Mouse (Mus musculus) gastrocnemius, postnatal 10 days (tissue): ENCODE measurements around the gene 1810062G17Rik. TPM values are rescaled to one million over a fixed set of nuclear protein-coding genes. Genes with fewer than 3 reads are reported as not detected.
A peak's percentile ranks its signal among the peaks of the same experiment; 100 is the strongest.

Experiments used
- DNase-seq: peaks from one replicate; pipeline ENCODE4 v3.0.0; 2021; ENCODE audit warnings: mixed read lengths
- total RNA-seq, 2 experiments: library from RNA; stranded (reverse); gene quantifications; 2 replicates each; pipeline ENCODE4 v1.2.3; 2021

The 1810062G17Rik gene
- total RNA-seq, 2 experiments from 2014 or later, result 0.59 to 1.1 TPM

- no peak for DNase-seq
These were observed 771 bp downstream of the 1810062G17Rik start for GRCm38 (mm10) chr3:36476261-36477155.

DNA sequence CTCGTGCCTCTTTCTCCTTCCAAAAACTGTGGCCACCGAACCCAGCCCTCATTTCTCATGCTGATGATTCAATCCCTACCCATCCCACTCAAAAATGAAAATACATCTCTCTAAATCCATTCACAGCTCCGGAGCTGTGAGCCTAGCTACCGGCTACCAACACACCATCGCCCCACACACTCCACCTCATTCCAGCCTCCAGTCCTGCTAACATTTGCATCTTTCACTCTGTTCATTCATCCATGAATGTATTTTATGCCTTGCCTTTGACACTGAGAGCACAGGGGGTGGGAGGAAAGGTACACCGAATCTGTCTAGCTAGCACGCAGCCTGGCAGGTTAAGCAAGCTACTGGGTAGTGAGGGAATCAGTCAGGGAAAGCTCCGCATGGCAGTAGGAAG lies 3.0 kb downstream of the 1810062G17Rik start:
- no peak for DNase-seq

- DNase-seq, result no peak
These were observed 4.7 kb downstream of the 1810062G17Rik start for GRCm38 (mm10) chr3:36480486-36480885.

DNA sequence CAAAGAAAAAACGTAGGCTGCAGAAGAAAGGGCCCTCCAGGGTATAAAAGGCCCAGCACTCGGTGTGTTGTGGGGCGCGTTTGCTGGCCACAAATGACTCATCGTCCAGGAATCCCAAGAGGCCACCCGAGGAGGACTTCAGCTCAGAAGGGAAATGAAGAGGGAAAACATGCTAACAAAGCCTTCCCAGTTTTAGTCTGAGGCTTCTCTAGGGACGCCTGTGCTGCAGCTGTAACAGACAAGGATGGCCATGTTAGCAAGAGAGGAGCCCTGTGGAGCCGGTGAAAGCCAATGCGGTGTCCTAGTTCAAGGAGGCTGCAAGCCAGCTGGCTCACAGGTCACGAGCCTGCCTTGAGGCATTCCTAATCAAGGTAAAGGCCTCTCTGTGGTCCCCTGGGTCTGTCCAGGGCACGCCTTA lies 6.0 kb downstream of the 1810062G17Rik start:
- DNase-seq, result peak; percentile 50

DNA sequence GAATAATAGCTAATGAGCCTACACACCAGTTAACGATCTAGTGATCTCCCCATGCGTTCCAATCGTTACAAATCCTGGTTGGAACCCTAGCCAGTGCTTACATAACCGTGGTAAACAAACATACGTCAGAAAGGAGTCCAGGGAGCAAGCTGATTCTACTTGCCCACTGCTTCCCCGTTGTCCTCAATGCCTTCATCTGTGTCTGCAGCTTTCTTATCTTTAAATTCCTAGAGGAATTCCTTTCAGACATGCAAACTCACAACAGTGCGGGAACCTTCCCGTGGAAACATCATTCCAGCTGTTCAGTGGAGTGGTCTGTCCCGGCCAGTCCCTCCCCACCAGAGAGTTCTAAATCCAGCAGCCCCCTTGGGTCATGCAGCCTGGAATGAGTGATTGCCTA lies 7.2 kb downstream of the 1810062G17Rik start:
- no peak for DNase-seq

DNA sequence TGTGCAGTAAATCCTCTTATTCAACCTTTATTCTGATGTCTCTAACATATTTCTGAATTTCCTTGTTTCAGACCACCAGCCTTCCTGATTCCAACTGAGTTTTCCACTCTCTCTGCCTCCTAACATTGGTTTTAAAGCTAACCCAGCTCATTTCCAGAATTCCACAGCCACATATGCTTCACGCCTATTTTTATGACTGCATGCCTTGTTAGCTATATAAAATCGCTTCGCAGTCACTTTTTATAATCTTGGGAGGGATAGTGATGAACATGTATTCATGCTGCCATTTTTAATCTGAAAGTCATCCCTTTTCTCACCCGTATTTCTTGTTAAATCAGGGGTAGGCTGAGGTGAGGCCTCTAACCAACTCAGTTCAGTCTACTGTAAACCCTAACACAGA lies 8.6 kb downstream of the 1810062G17Rik start:
- DNase-seq, result no peak

DNA sequence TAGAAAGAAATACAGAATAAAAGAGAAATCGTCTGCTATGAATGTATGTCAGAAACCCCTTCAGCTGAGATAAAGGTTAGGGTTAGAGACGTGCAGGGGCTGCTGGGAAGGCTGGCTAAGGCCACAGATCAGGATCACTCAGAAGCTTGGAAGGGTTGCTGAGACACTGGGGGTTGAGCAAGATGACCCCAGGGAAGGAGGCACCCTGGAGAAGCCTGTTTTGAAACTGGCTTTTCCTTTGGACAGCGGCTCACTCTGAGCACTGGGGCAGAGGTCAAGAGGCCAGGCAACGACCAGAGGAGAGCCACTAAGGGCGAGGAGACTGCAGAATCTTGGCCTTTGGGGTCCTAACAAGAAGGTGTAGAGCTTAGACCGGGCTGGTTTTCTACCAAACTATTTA lies 10.4 kb downstream of the 1810062G17Rik start:
- no peak for DNase-seq

- no peak for DNase-seq
These were observed 11.1 kb downstream of the 1810062G17Rik start for GRCm38 (mm10) chr3:36486881-36487280.

- DNase-seq, result no peak
These were observed 12.6 kb downstream of the 1810062G17Rik start for GRCm38 (mm10) chr3:36488367-36488766.

GRCm38 (mm10) chr3:36488899-36489589 lies 13.3 kb downstream of the 1810062G17Rik start:
- no peak for DNase-seq

DNA sequence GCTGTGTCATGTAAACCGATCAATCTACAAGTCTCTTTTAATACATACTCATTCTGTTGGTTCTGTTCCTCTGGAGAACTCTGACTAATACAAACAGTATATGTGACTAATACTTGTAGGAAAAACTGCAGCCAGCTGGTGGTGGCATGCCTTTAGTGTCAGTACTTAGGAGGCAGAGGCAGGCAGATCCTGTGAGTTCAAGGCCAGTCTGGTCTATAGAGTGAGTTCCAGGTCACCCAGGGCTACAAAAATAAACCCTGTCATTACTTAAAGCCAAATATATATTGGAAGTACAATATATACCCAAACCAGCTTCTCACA lies 13.8 kb downstream of the 1810062G17Rik start:
- DNase-seq, result no peak

DNA sequence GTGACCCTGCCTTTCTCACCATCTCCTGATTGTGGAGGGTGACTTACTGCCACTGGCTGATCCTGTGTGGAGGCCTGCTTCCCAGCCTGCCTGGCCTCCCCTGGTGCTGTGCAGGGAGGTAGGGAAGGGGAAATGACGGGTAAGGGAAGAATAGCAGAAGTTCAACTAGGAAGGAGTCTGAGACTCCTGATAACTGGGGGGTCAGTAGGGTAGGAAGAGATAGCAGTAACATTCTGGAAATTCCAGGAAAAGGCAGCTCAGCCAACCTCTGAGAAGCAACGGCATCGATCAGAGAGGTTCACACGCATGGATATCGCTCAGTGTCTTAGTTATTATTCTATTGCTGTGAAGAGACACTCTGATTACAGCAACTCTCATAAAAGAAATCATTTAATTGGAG lies 15.8 kb downstream of the 1810062G17Rik start:
- no peak for DNase-seq

DNA sequence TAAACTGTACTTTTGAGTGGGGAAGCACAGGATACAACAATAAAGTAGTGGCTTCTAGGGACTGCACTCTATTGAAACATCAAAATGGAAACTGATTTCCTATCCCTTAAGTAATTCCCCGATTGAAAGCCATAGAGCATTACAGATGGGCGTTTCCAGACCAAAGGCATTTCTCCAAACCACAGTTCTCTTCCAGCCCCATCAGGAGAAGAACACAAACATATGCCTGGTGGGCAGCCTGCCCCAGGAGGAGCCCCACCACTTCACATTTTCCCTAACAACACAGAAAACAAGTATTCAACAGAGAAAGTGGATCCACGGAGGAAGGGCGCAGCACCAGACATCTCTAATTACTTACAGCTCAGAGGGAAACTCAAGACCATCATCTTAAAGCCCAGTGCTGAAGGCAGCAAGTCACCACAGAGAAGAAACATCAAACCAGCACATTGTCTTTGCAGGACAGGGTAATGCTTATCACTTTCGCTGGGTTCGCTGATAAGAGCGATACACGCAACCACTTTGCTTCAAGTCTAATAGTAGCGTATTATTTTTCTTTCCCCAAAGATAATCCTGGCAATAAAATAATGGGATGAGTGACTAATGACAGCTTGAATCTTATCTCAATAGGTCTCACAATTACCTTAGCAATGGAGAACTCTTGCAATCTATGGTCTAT lies 17.1 kb downstream of the 1810062G17Rik start:
- DNase-seq, result no peak

DNA sequence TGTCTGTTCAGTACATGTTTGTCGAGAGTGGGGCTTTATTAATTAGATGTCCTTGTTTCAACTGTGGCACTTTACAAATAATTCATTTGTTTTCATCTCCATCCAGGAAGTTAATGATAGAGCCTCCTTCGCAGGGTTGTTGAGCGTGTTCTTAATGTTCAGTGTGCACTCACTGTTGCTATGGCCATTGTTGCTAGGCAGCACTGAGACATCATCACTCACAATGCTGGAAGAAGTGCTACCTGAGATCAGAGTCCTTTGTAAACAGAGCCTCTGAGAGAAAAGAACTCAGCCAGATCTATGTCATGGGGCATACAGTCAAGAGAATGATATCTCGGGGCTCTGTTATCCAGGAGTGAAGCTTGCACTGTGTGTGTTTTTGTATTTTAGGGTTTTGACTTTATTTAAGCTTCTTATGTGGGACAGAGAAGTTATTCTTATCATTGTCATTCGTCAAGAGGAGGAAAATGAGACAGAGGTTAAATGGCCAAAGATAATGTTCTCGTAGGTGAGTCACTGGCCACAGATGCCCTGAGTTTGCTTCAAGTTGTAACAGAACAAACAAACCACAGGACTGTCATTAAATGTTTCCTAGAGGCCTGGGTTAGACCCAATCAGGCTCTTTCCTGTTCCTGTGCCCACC lies 18.0 kb downstream of the 1810062G17Rik start:
- no peak for DNase-seq

- DNase-seq, result no peak
These were observed 18.9 kb downstream of the 1810062G17Rik start for GRCm38 (mm10) chr3:36494613-36495012.

DNA sequence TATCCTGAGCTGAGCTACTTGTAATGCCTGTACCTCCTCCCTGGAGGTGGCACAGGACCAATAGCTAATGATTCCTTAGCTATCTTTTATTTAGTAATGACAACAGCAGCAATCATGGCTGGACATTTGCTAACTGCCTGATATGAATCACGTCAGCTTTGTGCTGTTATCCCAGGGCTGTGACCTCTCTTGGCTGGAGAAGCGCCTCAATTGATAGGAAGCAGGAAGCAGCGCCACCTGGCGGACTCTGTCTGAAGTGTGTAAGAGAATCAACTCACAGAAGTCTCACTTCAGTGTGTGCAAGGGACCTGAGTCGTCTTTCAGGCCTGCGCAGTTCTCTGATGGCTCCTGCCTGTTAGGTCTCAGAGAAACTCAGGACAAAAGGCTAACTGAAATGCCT lies 19.7 kb downstream of the 1810062G17Rik start:
- peak; percentile 95 for DNase-seq

DNA sequence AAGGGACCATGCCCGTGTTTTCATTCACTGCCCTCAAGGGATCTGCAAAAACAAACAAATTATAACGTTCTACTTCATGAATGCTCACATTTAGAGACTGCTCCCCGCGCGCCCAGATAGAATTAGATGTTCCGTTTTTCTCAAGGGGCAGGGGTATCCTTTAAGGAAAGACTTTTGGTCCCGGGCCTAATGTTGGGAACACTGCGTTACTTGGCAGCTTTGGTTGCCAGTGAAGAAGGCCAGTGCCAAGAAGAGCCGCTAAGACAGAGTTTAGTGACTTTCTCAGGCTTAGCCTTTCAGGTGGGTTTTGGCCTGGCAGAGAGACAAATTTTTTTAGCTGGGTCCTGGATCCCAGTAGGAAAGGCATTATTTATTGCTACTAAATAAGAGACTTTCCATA lies 20.5 kb downstream of the 1810062G17Rik start:
- DNase-seq, result no peak

- DNase-seq, result peak; percentile 76
These were observed 21.0 kb downstream of the 1810062G17Rik start for GRCm38 (mm10) chr3:36496746-36497145.

GRCm38 (mm10) chr3:36498224-36498623 lies 22.5 kb downstream of the 1810062G17Rik start:
- DNase-seq, result no peak

GRCm38 (mm10) chr3:36499418-36499817 lies 23.7 kb downstream of the 1810062G17Rik start:
- DNase-seq, result no peak

GRCm38 (mm10) chr3:36500976-36501375 lies 25.2 kb downstream of the 1810062G17Rik start:
- no peak for DNase-seq

DNA sequence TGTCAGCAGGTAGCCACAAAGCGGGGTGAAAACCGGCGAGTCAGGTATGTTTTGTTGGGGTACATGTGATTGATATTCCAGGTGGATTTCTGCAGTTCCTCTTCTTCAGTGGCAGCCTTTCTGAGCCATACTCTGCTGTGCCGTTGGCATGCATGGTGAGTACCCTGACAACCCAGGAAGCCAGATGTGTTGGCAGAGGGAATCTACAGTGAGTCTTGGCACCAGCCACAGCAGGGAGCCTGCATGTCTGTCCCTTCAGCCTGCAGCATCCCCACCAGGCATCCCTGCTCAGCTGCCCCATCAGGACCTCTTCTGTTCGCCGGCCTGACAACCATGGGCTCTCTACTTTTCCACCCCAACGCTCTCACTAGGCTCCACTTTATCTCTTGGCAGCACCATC lies 25.8 kb downstream of the 1810062G17Rik start:
- no peak for DNase-seq

- DNase-seq, result no peak
These were observed 29.6 kb downstream of the 1810062G17Rik start for GRCm38 (mm10) chr3:36505306-36505705.
